Mouse (Mus musculus) urinary bladder, postnatal 36 days (tissue): ENCODE measurements around the gene D5Ertd577e.
"Not testable (repeated sequence)": the region's sequence is repeated elsewhere in the genome, so short reads cannot be mapped to it uniquely, and the experiment has no call there.

Experiments
- DNase-seq, 2 experiments: peaks; one replicate each; pipeline ENCODE4 v3.0.0; 2022; ENCODE audit warnings: low spot score in 2 of 2, mixed read lengths in 1 of 2

The D5Ertd577e gene

GRCm38 (mm10) chr5:95456506-95456905 is at the start of gene D5Ertd577e:
Gene D5Ertd577e (plus strand): TSS chr5:95456806.
- not testable (repeated sequence) for DNase-seq

- not testable (repeated sequence) for DNase-seq
These were observed 53.9 kb downstream of the D5Ertd577e start, which contains the start of gene Gm3286 for GRCm38 (mm10) chr5:95510458-95510857. Gene Gm3286 (plus strand): TSS chr5:95510758.
